Mouse (Mus musculus) G1E (cell line): ENCODE measurements around the gene Ssmem1. TPM values are rescaled to one million over a fixed set of nuclear protein-coding genes. Genes with fewer than 3 reads are reported as not detected.

Experiments used
- ATAC-seq: 2 replicates; pipeline ENCODE4 v1.8.0; 2016; ENCODE audit warnings: mild to moderate bottlenecking; ENCODE audit not compliant: insufficient number of reproducible peaks, poor library complexity, low FRiP score, severe bottlenecking; ENCODE audit errors: extremely low read depth
- DNase-seq: peaks from one replicate; pipeline ENCODE4 v3.0.0; 2012; ENCODE audit warnings: low spot score
- H3K27me3 ChIP-seq: 2 replicates; pipeline ENCODE4 v1.6.1; 2012; ENCODE audit warnings: mild to moderate bottlenecking, low read length, inconsistent platforms; ENCODE audit not compliant: insufficient read depth
- H3K36me3 ChIP-seq: replicated peaks from 2 replicates; pipeline ENCODE3; 2012; ENCODE audit warnings: mild to moderate bottlenecking, inconsistent platforms
- H3K4me1 ChIP-seq: 2 replicates; pipeline ENCODE4 v1.6.1; 2012; ENCODE audit warnings: low read depth, low read length, inconsistent platforms, mixed read lengths; ENCODE audit not compliant: insufficient read depth
- H3K4me3 ChIP-seq: 2 replicates; pipeline ENCODE4 v1.5.1; 2012; ENCODE audit warnings: low read depth, mild to moderate bottlenecking, inconsistent platforms, low read length, moderate library complexity, mixed read lengths
- H3K9me3 ChIP-seq: replicated peaks from 2 replicates; pipeline ENCODE4 v1.6.1; 2012; ENCODE audit warnings: inconsistent platforms
- CTCF ChIP-seq: IDR thresholded peaks from 2 replicates; pipeline ENCODE4 v1.5.1; 2012; ENCODE audit warnings: low read depth, low read length, inconsistent platforms, mixed read lengths
- GATA1 ChIP-seq: IDR thresholded peaks from 2 replicates; pipeline ENCODE4 v1.6.1; 2012; ENCODE audit warnings: borderline replicate concordance, low read length, inconsistent platforms, mixed read lengths
- GATA2 ChIP-seq: IDR thresholded peaks from 2 replicates; pipeline ENCODE4 v1.6.1; 2012; ENCODE audit warnings: low read depth, low read length, inconsistent platforms, borderline replicate concordance
- POLR2AphosphoS5 ChIP-seq: IDR thresholded peaks from 2 replicates; pipeline ENCODE4 v1.6.1; 2012; ENCODE audit warnings: low read depth, low read length, inconsistent platforms; ENCODE audit not compliant: insufficient replicate concordance
- TAL1 ChIP-seq: conservative IDR thresholded peaks from 2 replicates; pipeline ENCODE4 v1.6.1; 2012; ENCODE audit warnings: low read depth, low read length, inconsistent platforms, mixed read lengths
- polyA plus RNA-seq: library from polyadenylated mRNA; stranded (reverse); fragments of >175 nt; gene quantifications from 2 replicates; pipeline ENCODE4 v1.2.3, GENCODE M21; 2012
- total RNA-seq, 2 experiments: library from RNA; stranded (forward) in 1 of 2; stranded (reverse) in 1 of 2; fragments of 200-1000 nt in 1 of 2; fragments of >200 nt in 1 of 2; fragmentation: Nextera tagmentation in 1 of 2; gene quantifications; 2 replicates each; pipeline ENCODE4 v1.2.3; 2014 to 2017

Gene Ssmem1
- total and polyA plus RNA-seq, 3 experiments = 0.33 TPM; not detected in 2

DNA sequence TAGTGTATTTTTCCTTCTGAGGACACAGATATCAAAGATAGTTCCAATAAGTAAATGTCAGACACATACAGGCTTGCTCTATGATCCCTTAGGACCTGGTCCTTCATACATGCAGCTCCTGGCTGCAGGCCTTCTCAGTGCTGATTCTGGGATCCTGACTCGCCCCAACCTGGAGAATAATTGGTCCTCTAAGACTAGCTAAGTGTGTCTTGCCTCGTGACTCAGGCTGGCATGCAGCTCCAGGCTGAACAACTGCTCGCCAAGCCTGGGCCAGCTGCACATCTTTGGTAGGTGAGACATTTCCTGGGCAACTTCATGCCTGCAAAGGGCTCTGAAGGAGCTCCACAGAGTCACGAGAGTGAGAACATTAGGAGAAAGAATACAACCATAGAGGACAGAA, 52.5 kb downstream of the Ssmem1 start:
- Histone ChIP-seq H3K36me3 (no peaks in the 10 kb centered on the region), H3K27me3 (peaks cover 16% of the 10 kb centered on the region), H3K9me3 (no peaks in the 10 kb centered on the region), H3K4me1 (no peaks in the 10 kb centered on the region), H3K4me3 (no peak overlapping the region)
- no peak for TF ChIP-seq TAL1
- TF ChIP-seq POLR2AphosphoS5 = no peak
- ATAC-seq (no peak), DNase-seq (no peak)

DNA sequence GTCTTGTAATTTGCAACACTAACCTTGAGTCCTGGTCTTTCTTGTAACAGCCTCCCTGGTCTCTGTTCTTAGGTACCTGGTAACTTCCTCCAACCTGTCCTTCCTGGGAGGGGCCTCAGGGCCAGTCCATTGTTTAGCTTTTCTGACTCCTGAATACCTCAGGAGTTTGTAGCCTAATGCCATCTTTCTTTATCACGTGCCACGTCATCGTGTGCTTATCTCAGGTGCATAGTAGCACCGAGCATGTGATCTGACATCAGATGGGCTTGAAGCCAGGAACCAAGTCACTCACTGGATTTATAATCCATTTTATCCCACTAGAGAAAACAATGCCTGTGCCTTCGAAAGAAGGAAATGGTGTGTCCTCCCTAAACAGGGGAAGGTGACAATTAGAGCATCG, 53.9 kb downstream of the Ssmem1 start:
- no peaks in the 10 kb centered on the region for H3K9me3 ChIP-seq

DNA sequence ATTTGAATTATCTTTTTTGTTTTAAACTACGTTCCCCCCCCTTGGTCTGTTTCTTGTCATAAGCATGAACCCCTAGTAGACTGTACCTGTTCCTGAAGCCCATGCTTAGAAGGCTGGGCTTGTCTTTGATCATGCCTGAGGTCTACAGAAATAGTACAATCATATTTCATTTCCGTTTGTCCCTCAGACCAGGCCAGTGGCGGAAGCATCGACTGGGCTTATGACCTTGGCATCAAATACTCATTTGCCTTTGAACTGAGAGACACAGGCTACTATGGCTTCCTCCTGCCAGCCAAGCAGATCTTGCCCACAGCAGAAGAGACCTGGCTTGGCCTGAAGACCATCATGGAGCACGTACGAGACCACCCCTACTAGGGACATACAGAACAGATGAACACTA, 54.4 kb downstream of the Ssmem1 start:
- ATAC-seq (no peak), DNase-seq (no peak)
- no peaks in the 10 kb centered on the region for H3K36me3 ChIP-seq
- no peak overlapping the region for H3K4me3 ChIP-seq
- H3K9me3 ChIP-seq = no peaks in the 10 kb centered on the region
- TF ChIP-seq TAL1 (no peak), POLR2AphosphoS5 (no peak), CTCF (no peak)
- no peaks in the 10 kb centered on the region for H3K4me1 ChIP-seq
- peaks cover 19% of the 10 kb centered on the region for H3K27me3 ChIP-seq

More for the DNA sequence above, 53.9 kb downstream of the Ssmem1 start:
- no peaks in the 10 kb centered on the region for H3K4me1 ChIP-seq
- TF ChIP-seq CTCF (no peak), GATA1 (no peak), GATA2 (no peak), POLR2AphosphoS5 (no peak), TAL1 (no peak)
- ATAC-seq (no peak), DNase-seq (no peak)
- H3K4me3 ChIP-seq = no peak overlapping the region
- no peaks in the 10 kb centered on the region for H3K36me3 ChIP-seq
- peaks cover 18% of the 10 kb centered on the region for H3K27me3 ChIP-seq

- ATAC-seq (no peak), DNase-seq (no peak)
- peaks cover 25% of the 10 kb centered on the region for H3K27me3 ChIP-seq
- no peaks in the 10 kb centered on the region for H3K4me1 ChIP-seq
- TF ChIP-seq GATA2 (no peak), TAL1 (no peak), GATA1 (no peak), CTCF (no peak), POLR2AphosphoS5 (no peak)
- H3K9me3 ChIP-seq = no peaks in the 10 kb centered on the region
- no peaks in the 10 kb centered on the region for H3K36me3 ChIP-seq
- H3K4me3 ChIP-seq = no peak within 1 kb of the TSS
Observed at GRCm38 (mm10) chr6:30568069-30568468, 58.4 kb downstream of the Ssmem1 start, which contains the start of gene Cpa4. Gene Cpa4, plus strand, starts transcription at chr6:30568369.

GRCm38 (mm10) chr6:30569331-30569730, 59.7 kb downstream of the Ssmem1 start:
- ATAC-seq = no peak
- no peaks in the 10 kb centered on the region for H3K4me1 ChIP-seq
- peaks cover 30% of the 10 kb centered on the region for H3K27me3 ChIP-seq
- no peaks in the 10 kb centered on the region for H3K9me3 ChIP-seq
- TF ChIP-seq POLR2AphosphoS5 = no peak
- no peak for TF ChIP-seq CTCF
- no peak for TF ChIP-seq GATA1
- TF ChIP-seq GATA2 = no peak
- TF ChIP-seq TAL1 = no peak
- no peak for DNase-seq
- no peak overlapping the region for H3K4me3 ChIP-seq
- H3K36me3 ChIP-seq = no peaks in the 10 kb centered on the region

Other genes starting within 250 kb of the Ssmem1 start
- gene Ube2h, start 205.3 kb upstream of the Ssmem1 start, total RNA-seq (2014; fragmentation: Nextera tagmentation) = 32.0 and 48.0 TPM in 2 replicates
- gene Ube2h, start 205.3 kb upstream of the Ssmem1 start, total RNA-seq (2017) = 17.0 and 23.0 TPM in 2 replicates
- gene Ube2h, start 205.3 kb upstream of the Ssmem1 start, polyA plus RNA-seq = 38.7 and 56.7 TPM in 2 replicates
- gene Zc3hc1, start 118.8 kb upstream of the Ssmem1 start, total RNA-seq (2014; fragmentation: Nextera tagmentation) = 22.0 and 34.2 TPM in 2 replicates
- 44.5 and 53.0 TPM in 2 replicates for gene Zc3hc1, start 118.8 kb upstream of the Ssmem1 start, total RNA-seq (2017)
- 63.6 and 71.3 TPM in 2 replicates for gene Zc3hc1, start 118.8 kb upstream of the Ssmem1 start, polyA plus RNA-seq
- gene Klhdc10, start 108.0 kb upstream of the Ssmem1 start, total RNA-seq (2014; fragmentation: Nextera tagmentation) = 45.7 and 48.8 TPM in 2 replicates
- gene Klhdc10, start 108.0 kb upstream of the Ssmem1 start, total RNA-seq (2017) = 30.2 and 33.3 TPM in 2 replicates
- 19.9 and 25.8 TPM in 2 replicates for gene Klhdc10, start 108.0 kb upstream of the Ssmem1 start, polyA plus RNA-seq
- 120 and 126 TPM in 2 replicates for gene Tmem209, start 66 bp upstream of the Ssmem1 start, total RNA-seq (2014; fragmentation: Nextera tagmentation)
- gene Tmem209, start 66 bp upstream of the Ssmem1 start, total RNA-seq (2017) = 36.8 and 36.9 TPM in 2 replicates
- gene Tmem209, start 66 bp upstream of the Ssmem1 start, polyA plus RNA-seq = 2.6 and 2.8 TPM in 2 replicates
- not detected in 2 replicates for gene Cpa2, start 31.7 kb downstream of the Ssmem1 start, total RNA-seq (2014; fragmentation: Nextera tagmentation)
- 0.23 TPM in 1 of 2 replicates, not detected in the other for gene Cpa2, start 31.7 kb downstream of the Ssmem1 start, total RNA-seq (2017)
- gene Cpa2, start 31.7 kb downstream of the Ssmem1 start, polyA plus RNA-seq = not detected in 2 replicates
- not detected in 2 replicates for gene Cpa4, start 58.5 kb downstream of the Ssmem1 start, total RNA-seq (2014; fragmentation: Nextera tagmentation)
- gene Cpa4, start 58.5 kb downstream of the Ssmem1 start, total RNA-seq (2017) = 0.05 TPM in 1 of 2 replicates, not detected in the other
- gene Cpa4, start 58.5 kb downstream of the Ssmem1 start, polyA plus RNA-seq = not detected in 2 replicates
- gene Cpa5, start 101.2 kb downstream of the Ssmem1 start, total RNA-seq (2014; fragmentation: Nextera tagmentation) = not detected in 2 replicates
- not detected in 2 replicates for gene Cpa5, start 101.2 kb downstream of the Ssmem1 start, total RNA-seq (2017)
- gene Cpa5, start 101.2 kb downstream of the Ssmem1 start, polyA plus RNA-seq = not detected in 2 replicates
- not detected in 2 replicates for gene Cpa1, start 129.4 kb downstream of the Ssmem1 start, total RNA-seq (2014; fragmentation: Nextera tagmentation)
- not detected in 2 replicates for gene Cpa1, start 129.4 kb downstream of the Ssmem1 start, total RNA-seq (2017)
- gene Cpa1, start 129.4 kb downstream of the Ssmem1 start, polyA plus RNA-seq = not detected in 2 replicates
- 18.3 and 28.3 TPM in 2 replicates for gene Cep41, start 183.9 kb downstream of the Ssmem1 start, total RNA-seq (2014; fragmentation: Nextera tagmentation)
- gene Cep41, start 183.9 kb downstream of the Ssmem1 start, total RNA-seq (2017) = 8.8 and 14.6 TPM in 2 replicates
- 32.6 and 34.5 TPM in 2 replicates for gene Cep41, start 183.9 kb downstream of the Ssmem1 start, polyA plus RNA-seq
- gene Mest, start 213.7 kb downstream of the Ssmem1 start, total RNA-seq (2014; fragmentation: Nextera tagmentation) = not detected in 2 replicates
- gene Mest, start 213.7 kb downstream of the Ssmem1 start, total RNA-seq (2017) = 0.29 and 0.49 TPM in 2 replicates
- gene Mest, start 213.7 kb downstream of the Ssmem1 start, polyA plus RNA-seq = 0.57 and 0.90 TPM in 2 replicates